Mouse (Mus musculus): ENCODE data around the gene Hjurp.

The Hjurp gene

GRCm38 (mm10) chr1:88261706-88262105 is 15.7 kb downstream of the Hjurp start:
- DNase-seq (ENCODE audit: low spot score in 2 of 2): no peak

GRCm38 (mm10) chr1:88260604-88261377 is 16.6 kb downstream of the Hjurp start:
- DNase-seq (ENCODE audit: low spot score in 2 of 2): no peak

GRCm38 (mm10) chr1:88260114-88260513 is 17.3 kb downstream of the Hjurp start:
- no peak for DNase-seq (ENCODE audit: low spot score in 2 of 2)

- no peak for DNase-seq (ENCODE audit: low spot score in 2 of 2)
Observed at GRCm38 (mm10) chr1:88259643-88260024, 17.8 kb downstream of the Hjurp start.

- DNase-seq (ENCODE audit: low spot score in 2 of 2): no peak
Observed at GRCm38 (mm10) chr1:88258881-88259642, 18.4 kb downstream of the Hjurp start.

- no peak for DNase-seq (ENCODE audit: low spot score in 2 of 2)
Observed at GRCm38 (mm10) chr1:88258361-88258760, 19.1 kb downstream of the Hjurp start.

- no peak for DNase-seq (ENCODE audit: low spot score in 2 of 2)
Observed at GRCm38 (mm10) chr1:88257681-88258080, 19.8 kb downstream of the Hjurp start.

GRCm38 (mm10) chr1:88256886-88257663 is 20.4 kb downstream of the Hjurp start:
- DNase-seq (ENCODE audit: low spot score in 2 of 2): no peak

- no peak for DNase-seq (ENCODE audit: low spot score in 2 of 2)
Observed at GRCm38 (mm10) chr1:88255989-88256754, 21.3 kb downstream of the Hjurp start.

GRCm38 (mm10) chr1:88255466-88255857 is 22.0 kb downstream of the Hjurp start:
- no peak for DNase-seq (ENCODE audit: low spot score in 2 of 2)

- no peak for DNase-seq (ENCODE audit: low spot score in 2 of 2)
Observed at GRCm38 (mm10) chr1:88254793-88255465, 22.5 kb downstream of the Hjurp start.

- no peak for DNase-seq (ENCODE audit: low spot score in 2 of 2)
Observed at GRCm38 (mm10) chr1:88253540-88253939, 23.9 kb downstream of the Hjurp start.

- DNase-seq (ENCODE audit: low spot score in 2 of 2): no peak
Observed at GRCm38 (mm10) chr1:88253106-88253505, 24.3 kb downstream of the Hjurp start.

- DNase-seq (ENCODE audit: low spot score in 2 of 2): no peak
Observed at GRCm38 (mm10) chr1:88250023-88250422, 27.4 kb downstream of the Hjurp start.

- DNase-seq (ENCODE audit: low spot score in 2 of 2): no peak
Observed at GRCm38 (mm10) chr1:88249596-88249995, 27.8 kb downstream of the Hjurp start.

GRCm38 (mm10) chr1:88248658-88249057 is 28.8 kb downstream of the Hjurp start:
- no peak for DNase-seq (ENCODE audit: low spot score in 2 of 2)

- no peak for DNase-seq (ENCODE audit: low spot score in 2 of 2)
Observed at GRCm38 (mm10) chr1:88247660-88248059, 29.8 kb downstream of the Hjurp start.

- DNase-seq (ENCODE audit: low spot score in 2 of 2): no peak
Observed at GRCm38 (mm10) chr1:88246386-88246785, 31.0 kb downstream of the Hjurp start.

- DNase-seq (ENCODE audit: low spot score in 2 of 2): no peak
Observed at GRCm38 (mm10) chr1:88245881-88246280, 31.6 kb downstream of the Hjurp start.

GRCm38 (mm10) chr1:88243861-88244260 is 33.6 kb downstream of the Hjurp start:
- no peak for DNase-seq (ENCODE audit: low spot score in 2 of 2)

GRCm38 (mm10) chr1:88240579-88240978 is 36.9 kb downstream of the Hjurp start:
- no peak for DNase-seq (ENCODE audit: low spot score in 2 of 2)

Measured in thymus, postnatal 10 days (tissue).